ENCODE assay signal across 33 mouse cellular contexts in genomic region chr16:48738429-48738828, GRCm38 (mm10). TPM values are rescaled to one million over a fixed set of nuclear protein-coding genes. Genes with fewer than 3 reads are reported as not detected.
"Had no signal": no experiment of that assay in that cellular context is flagged by ENCODE, and none has a peak within 500 bp of the region (broad histone marks: within the 10 kb centered on the region; RNA-seq: fewer than 3 reads in every experiment).

No protein-coding gene starts in this region.

- H3K27me3 ChIP-seq: heart, embryonic 13.5 days; heart, embryonic 15.5 days; intestine, embryonic 15.5 days; limb, embryonic 13.5 days; limb, embryonic 15.5 days; liver, embryonic 12.5 days had no signal

- H3K4me3 ChIP-seq: gastrocnemius, adult 2 months; heart, adult 2 months; heart, embryonic 13.5 days; heart, embryonic 15.5 days; intestine, embryonic 15.5 days; limb, embryonic 13.5 days; limb, embryonic 15.5 days; liver, embryonic 12.5 days had no signal

- DNase-seq: gastrocnemius, adult 2 months; gastrocnemius, postnatal 10 days; gastrocnemius, postnatal 25 days; heart, adult 2 months; heart, postnatal 14 days; heart, postnatal 36 days; kidney, adult 18-20 months; kidney, adult 8-10 months; kidney, postnatal 10 days; kidney, postnatal 25 days; kidney, postnatal 4 days; layer of hippocampus, adult 9-11 months; layer of hippocampus, postnatal 36 days; left cerebral cortex, postnatal 4 days had no signal

- ATAC-seq: hindbrain, embryonic 16.5 days; inflammation-experienced regulatory T-cells, adult 6 months; intestine, embryonic 15.5 days; intestine, postnatal 0 days; liver, embryonic 12.5 days had no signal

- H3K9ac ChIP-seq: heart, embryonic 13.5 days; heart, embryonic 15.5 days; hindbrain, embryonic 14.5 days; intestine, embryonic 15.5 days; limb, embryonic 13.5 days; limb, embryonic 15.5 days; liver, embryonic 12.5 days; liver, embryonic 14.5 days had no signal

- H3K36me3 ChIP-seq: heart, embryonic 13.5 days; heart, embryonic 15.5 days; intestine, embryonic 15.5 days; limb, embryonic 13.5 days; limb, embryonic 15.5 days; liver, embryonic 12.5 days had no signal

- H3K27ac ChIP-seq: gastrocnemius, adult 2 months; heart, adult 2 months; heart, embryonic 13.5 days; heart, embryonic 15.5 days; hindbrain, embryonic 14.5 days; intestine, embryonic 15.5 days; limb, embryonic 13.5 days; limb, embryonic 15.5 days; liver, embryonic 12.5 days; liver, embryonic 14.5 days had no signal

- H3K9me3 ChIP-seq: heart, embryonic 13.5 days; heart, embryonic 15.5 days; intestine, embryonic 15.5 days; limb, embryonic 13.5 days; limb, embryonic 15.5 days; liver, embryonic 12.5 days had no signal

- H3K4me2 ChIP-seq: heart, embryonic 11.5 days; heart, embryonic 13.5 days; heart, embryonic 15.5 days; hindbrain, embryonic 14.5 days; intestine, embryonic 15.5 days; limb, embryonic 13.5 days; limb, embryonic 15.5 days; liver, embryonic 12.5 days had no signal

- H3K4me1 ChIP-seq: heart, embryonic 13.5 days; heart, embryonic 15.5 days; intestine, embryonic 15.5 days; limb, embryonic 13.5 days; limb, embryonic 15.5 days; liver, embryonic 12.5 days had no signal

RNA-seq across cellular contexts. Expression of gene Trat1, which starts 33.4 kb away (rescaled TPM):
- total RNA-seq: gastrocnemius, adult 2 months; gastrocnemius, postnatal 10 days; gastrocnemius, postnatal 25 days; gastrocnemius, postnatal 4 days; heart, postnatal 36 days; liver, adult 2 months had no signal
- polyA plus RNA-seq: heart, embryonic 13.5 days; heart, postnatal 0 days; hindbrain, embryonic 11.5 days; kidney, embryonic 14.5 days; kidney, embryonic 16.5 days; limb, embryonic 11.5 days; limb, embryonic 13.5 days; liver, embryonic 12.5 days; liver, embryonic 14.5 days had no signal
